Mouse (Mus musculus) liver, adult (tissue): ENCODE measurements around the gene Bckdhb.

ENCODE experiments used
- GATA4 ChIP-seq: IDR thresholded peaks from 2 replicates; pipeline ENCODE4 v1.6.1; 2014; ENCODE audit warnings: mild to moderate bottlenecking, low read length; ENCODE audit not compliant: insufficient replicate concordance

Gene Bckdhb

GRCm38 (mm10) chr9:84028120-84028519 is 103.2 kb downstream of the Bckdhb start:
- TF ChIP-seq GATA4: no peak

- TF ChIP-seq GATA4: no peak
Measured at GRCm38 (mm10) chr9:84030691-84031290, 105.8 kb downstream of the Bckdhb start.

GRCm38 (mm10) chr9:84031406-84031805 is 106.5 kb downstream of the Bckdhb start:
- no peak for TF ChIP-seq GATA4

- no peak for TF ChIP-seq GATA4
Measured at GRCm38 (mm10) chr9:84032669-84033341, 107.9 kb downstream of the Bckdhb start.

GRCm38 (mm10) chr9:84036046-84036445 is 111.1 kb downstream of the Bckdhb start:
- TF ChIP-seq GATA4: no peak

- no peak for TF ChIP-seq GATA4
Measured at GRCm38 (mm10) chr9:84037224-84037623, 112.3 kb downstream of the Bckdhb start.

GRCm38 (mm10) chr9:84038946-84039345 is 114.0 kb downstream of the Bckdhb start:
- TF ChIP-seq GATA4: no peak

GRCm38 (mm10) chr9:84040376-84040775 is 115.4 kb downstream of the Bckdhb start:
- no peak for TF ChIP-seq GATA4

GRCm38 (mm10) chr9:84041631-84042277 is 116.8 kb downstream of the Bckdhb start:
- TF ChIP-seq GATA4: no peak

- TF ChIP-seq GATA4: no peak
Measured at GRCm38 (mm10) chr9:84042539-84042938, 117.6 kb downstream of the Bckdhb start.

- TF ChIP-seq GATA4: no peak
Measured at GRCm38 (mm10) chr9:84044136-84044535, 119.2 kb downstream of the Bckdhb start.

GRCm38 (mm10) chr9:84045632-84046031 is 120.7 kb downstream of the Bckdhb start:
- TF ChIP-seq GATA4: no peak

GRCm38 (mm10) chr9:84046334-84046733 is 121.4 kb downstream of the Bckdhb start:
- no peak for TF ChIP-seq GATA4

- TF ChIP-seq GATA4: no peak
Measured at GRCm38 (mm10) chr9:84046961-84047360, 122.0 kb downstream of the Bckdhb start.

GRCm38 (mm10) chr9:84047436-84047835 is 122.5 kb downstream of the Bckdhb start:
- no peak for TF ChIP-seq GATA4

GRCm38 (mm10) chr9:84049142-84049541 is 124.2 kb downstream of the Bckdhb start:
- no peak for TF ChIP-seq GATA4
